Mouse (Mus musculus): ENCODE data around the gene Eif2ak4.

Gene Eif2ak4

DNA sequence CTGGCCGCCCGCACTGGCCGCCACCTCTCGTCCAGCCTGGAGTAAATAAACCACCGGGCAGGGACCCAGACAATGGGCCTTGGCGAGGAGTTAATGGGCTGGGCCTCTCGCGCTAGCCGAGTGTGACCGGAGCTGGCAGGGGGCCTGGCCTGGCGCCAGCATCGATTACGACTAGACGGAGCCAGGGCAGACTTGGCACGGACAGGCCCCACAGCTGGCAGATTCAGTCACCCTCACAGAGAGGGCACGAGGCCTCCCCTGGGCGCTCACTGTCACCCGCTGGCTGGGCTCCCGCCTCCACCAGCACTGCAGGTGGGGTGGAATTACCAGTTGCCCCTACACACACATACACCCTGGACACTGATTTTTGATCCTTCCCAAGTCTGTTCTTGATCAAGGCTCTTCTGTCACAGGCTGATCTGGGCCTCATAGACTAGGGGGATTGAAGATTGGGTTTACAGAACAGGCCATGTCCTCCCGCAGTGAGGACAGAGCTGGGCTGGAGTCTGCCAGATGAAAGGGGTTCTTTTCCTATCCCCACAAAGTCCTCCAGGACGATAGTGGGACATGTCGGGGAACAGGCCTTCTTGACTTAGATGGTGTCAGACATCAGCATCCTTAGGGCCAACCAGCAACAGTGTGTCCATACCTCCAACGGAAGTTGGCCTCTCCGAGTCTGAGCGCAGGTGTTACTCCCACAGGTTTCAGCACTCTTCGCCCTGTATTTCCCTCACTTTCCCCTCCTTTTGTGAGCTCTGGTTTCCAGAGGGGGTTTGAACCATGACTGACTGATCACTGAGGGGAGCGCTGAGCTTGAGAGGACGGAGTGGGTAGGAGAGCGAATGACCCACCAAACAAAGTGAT lies 122.3 kb downstream of the Eif2ak4 start:
- WGBS: 63% methylated on average over 29 of the region's 29 CpGs

DNA sequence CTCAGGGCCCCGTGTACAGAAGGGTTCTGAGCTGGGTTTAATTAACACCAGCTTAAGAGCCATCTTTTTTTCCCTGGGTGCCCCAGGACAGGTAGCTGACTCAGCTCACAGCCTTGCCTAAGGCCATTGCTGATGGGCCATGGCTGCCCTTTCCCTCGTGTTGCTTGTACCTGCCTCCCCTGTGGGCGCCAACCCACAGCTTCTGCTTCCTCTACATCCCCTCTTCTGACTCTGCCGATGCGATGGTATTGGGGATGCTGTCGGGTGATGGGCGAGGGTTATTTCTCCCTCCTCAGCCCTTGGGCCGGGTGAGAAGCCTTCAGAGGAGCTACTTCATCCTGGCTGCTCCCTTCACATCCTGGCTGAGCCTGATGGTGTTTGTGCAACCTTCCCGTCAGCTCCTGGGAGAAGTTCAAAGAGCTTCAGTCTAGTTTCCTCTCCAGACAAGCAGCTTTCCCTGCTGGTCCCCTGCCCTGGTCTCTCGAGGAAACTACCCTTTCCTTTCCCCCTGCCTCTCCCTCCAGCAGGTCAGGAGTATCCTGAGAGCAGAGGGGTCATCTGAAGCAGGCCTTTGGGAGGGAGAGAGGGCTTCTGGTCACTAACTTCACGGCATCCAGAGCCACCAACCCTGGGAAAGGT lies 123.5 kb downstream of the Eif2ak4 start:
- WGBS: 79% methylated on average over 11 of the region's 11 CpGs

DNA sequence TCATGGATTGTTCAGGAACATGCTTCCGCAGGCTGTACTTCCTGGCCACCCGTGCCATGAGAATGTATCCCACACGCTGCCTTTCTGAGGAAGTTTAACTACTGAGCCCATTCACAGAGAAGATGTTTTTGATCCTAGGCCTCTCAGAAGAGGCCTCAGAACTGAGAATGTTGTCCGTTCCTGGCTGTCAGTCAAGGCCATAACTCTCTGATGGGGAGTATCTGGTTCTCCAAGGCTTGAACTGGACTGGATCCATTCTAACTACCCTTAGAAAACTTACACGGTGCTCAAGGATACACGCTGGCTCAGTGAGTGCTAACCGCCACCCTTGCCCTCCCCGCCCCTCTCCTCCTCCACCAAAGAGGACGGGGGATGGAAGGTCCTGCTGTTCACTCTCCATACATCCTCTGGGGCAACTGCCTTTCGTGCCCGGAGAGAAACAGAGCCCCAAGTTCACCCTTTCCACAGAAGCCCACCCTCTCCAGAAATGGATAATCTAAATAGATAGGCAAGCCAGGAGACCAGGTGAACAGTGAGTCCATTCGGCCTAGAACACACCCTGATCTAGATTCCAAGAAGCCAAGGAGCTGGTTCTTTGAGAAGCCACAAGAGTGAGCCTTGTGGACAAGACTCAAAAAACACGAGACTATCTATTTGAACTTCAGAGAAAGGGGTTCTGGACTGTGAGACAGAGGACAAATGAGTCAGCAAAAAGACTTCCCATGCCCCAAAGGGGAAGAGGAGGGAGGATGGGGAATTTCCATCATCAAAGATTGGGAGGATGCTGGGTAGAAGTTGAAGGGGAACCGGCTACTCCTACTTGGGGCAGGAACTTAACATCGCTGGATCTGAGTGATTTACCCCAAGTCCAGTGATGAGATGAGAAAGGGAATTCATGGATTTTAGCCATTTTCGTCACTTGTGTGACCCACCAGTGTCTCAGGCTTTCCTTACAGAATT lies 124.3 kb downstream of the Eif2ak4 start:
- 83% methylated on average over 16 of the region's 16 CpGs for WGBS

DNA sequence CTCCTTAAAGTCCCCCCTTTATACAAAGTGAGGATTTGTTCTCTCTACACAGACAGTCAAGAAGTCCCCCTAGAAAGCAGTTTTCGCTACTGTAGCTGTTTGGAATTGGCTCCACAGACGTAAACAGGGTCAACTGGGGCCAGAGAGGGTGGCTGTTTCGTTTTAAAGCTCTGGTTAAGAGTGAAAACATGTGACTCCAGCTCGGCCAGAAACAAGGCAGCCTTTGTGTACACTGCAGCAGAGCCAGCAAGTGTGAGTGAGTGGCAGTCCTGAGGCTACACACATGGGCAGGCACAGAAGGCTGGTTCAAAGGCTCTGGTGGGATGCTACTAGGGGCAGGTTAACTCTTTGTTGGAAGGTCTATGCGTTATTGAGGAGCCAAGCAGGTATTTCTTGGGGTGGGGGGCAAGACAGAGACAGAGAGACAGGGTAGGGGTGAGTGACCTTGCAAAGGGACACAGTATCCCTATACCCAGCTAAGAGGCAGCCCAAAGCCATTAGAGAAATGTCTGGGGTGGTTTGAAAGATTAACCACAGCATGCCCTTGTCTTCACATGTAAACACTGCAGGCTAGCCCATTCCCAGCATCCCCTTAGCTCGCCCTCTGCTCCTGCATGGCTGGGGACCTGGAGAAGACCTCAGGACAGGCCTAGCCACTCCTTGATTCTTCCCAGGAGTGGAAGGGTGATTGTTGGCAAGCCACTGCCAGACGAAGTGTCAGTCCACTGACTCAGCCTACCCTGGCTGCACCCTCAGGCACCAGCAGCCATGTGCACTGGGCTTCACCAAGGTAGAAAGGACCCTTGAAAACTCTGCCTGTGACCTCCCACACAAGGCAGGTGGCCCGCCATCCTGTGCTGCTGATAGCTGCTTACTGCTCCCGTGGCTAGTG lies 131.9 kb downstream of the Eif2ak4 start:
- 53% methylated on average over 9 of the region's 9 CpGs for WGBS

GRCm38 (mm10) chr2:118522265-118522664 lies 133.8 kb downstream of the Eif2ak4 start:
- 57% methylated on average over 2 of the region's 2 CpGs for WGBS

DNA sequence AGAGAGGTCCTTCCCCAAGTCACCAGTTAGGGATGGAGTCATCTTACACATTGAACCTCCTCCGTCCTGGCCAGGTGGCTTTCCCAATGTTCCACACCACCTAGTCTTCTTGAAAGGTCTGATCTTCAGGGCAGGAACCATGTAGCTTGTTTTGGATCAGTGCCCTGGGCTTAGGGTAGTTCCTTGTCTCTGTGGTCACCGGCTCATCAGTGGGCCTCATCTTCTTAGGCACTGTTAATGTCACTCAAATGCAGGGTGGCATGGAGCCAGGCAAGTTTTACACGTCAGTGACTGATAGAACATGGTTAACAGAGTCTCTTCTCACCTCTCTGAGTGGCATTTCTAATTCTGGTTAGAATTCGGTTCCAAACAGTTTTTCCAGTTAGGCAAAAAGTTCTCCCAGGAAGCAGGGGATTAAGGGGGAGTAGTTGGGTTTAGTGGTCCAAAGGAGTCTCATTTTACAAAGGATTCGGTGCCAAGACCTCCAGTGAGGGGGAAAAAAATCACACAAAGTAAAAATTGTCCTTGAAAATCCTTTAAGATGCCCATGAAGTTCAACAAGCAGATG lies 134.8 kb downstream of the Eif2ak4 start:
- 63% methylated on average over 5 of the region's 5 CpGs for WGBS

DNA sequence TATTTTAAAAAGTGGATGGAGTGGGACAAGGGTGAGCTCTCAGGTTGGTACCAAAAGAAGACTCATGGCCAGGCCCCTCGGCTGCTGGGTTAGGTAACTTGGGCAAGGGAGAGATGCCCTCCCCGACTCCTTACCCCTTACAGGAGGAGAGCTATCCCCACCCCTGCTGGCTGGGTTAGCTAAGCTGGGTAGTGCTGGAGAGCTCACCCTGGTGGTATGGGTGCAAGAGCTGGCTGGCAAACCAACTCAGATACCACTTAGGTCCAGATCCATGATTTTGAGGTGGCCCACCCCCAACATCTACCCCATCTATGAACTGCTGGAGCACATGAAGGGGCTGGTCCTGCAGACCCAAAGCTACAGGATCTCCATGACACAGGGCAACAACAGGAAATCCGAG lies 136.4 kb downstream of the Eif2ak4 start:
- 96% methylated on average over 3 of the region's 3 CpGs for WGBS

Measured in cerebral cortex, adult 2 months (tissue).